Mouse (Mus musculus) cortical plate, adult 2 months (tissue): ENCODE measurements at regions not wholly inside any gene's neighbourhood (a gene's known extent, or its start where the extent isn't known, plus 50 kb on each side); places are given as distances from the start of the nearest gene placed in this dataset.

Experiments
- H3K27ac ChIP-seq: fragments of 200-500 bp; 2 replicates; pipeline ENCODE4 v1.5.1; 2012; ENCODE audit warnings: low read length, control low read depth, inconsistent platforms; ENCODE audit not compliant: insufficient read depth
- H3K4me1 ChIP-seq: fragments of 200-500 bp; 2 replicates; pipeline ENCODE4 v1.6.1; 2011; ENCODE audit warnings: low read length; ENCODE audit not compliant: control insufficient read depth, insufficient read depth
- H3K4me3 ChIP-seq: fragments of 200-500 bp; 2 replicates; pipeline ENCODE4 v1.5.1; 2011; ENCODE audit warnings: mild to moderate bottlenecking, low read length, control low read depth; ENCODE audit not compliant: insufficient read depth
- CTCF ChIP-seq: fragments of 200-500 bp; IDR thresholded peaks from 2 replicates; pipeline ENCODE4 v1.5.1; 2011; ENCODE audit warnings: mild to moderate bottlenecking, control low read depth, low read length; ENCODE audit not compliant: insufficient read depth; ENCODE audit errors: extremely low read depth
- POLR2A ChIP-seq: fragments of 200-500 bp; IDR thresholded peaks from 2 replicates; pipeline ENCODE4 v1.6.1; 2011; ENCODE audit warnings: mild to moderate bottlenecking, low read length, control low read depth; ENCODE audit not compliant: insufficient read depth; ENCODE audit errors: extremely low read depth

DNA sequence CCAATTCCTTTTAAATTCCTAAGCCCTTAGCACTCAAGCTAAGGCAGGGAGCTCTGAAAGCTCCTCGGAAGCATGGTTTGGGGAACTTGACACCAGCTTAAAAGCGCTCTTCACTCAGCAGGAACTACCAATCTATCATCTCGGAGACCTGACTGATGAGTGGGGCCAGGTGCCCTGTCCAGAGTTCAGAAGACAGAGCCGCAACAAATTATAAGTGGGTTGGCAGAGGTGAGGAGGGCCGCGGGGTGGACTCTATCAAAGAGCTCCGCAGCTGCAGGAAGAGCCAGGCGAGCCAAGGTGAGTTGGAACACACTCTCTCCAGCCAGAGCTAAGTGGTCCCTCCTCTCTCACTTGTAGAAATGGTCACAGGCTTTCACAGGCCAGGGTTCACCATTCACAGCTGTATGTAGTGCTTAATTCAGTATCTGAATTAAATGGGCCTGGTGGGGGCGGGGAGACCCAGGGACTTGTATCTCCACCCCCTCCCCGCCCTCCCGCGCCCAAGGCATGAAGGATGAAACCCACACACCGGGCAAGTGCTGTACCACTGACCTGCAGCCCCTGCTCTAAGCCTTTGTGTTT is 180.8 kb downstream of the Stim2 start:
- H3K4me1 ChIP-seq: peaks cover 1% of the 10 kb centered on the region; the same call in 1 of the 2 replicates
- no peak for TF ChIP-seq CTCF
- no peak for TF ChIP-seq POLR2A
- no peak overlapping the region for H3K27ac ChIP-seq
- H3K4me3 ChIP-seq: no peak overlapping the region

DNA sequence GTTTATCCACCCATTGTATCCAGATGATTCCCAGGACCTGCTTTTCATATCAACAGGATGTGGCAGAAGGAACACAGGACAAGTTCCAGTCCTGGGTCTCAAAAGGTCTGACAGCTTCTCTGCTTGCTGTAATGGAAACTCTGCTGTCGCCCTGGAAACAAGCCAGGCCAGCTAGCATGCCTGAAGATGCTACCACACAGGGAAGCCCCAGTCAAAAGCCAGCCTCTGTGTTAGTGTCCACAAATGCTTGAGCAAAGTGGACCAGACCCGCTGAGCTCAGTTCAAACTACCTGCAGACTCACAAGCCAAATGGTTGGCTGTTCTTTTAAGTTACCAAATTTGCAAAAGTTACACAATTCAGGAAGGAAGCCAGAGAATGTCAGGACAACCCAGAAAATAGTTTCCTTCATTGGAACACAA is 181.9 kb downstream of the Stim2 start:
- no peak overlapping the region for H3K27ac ChIP-seq
- no peak for TF ChIP-seq CTCF
- no peak for TF ChIP-seq POLR2A
- no peak overlapping the region for H3K4me3 ChIP-seq
- H3K4me1 ChIP-seq: peaks cover 1% of the 10 kb centered on the region; the same call in 1 of the 2 replicates

DNA sequence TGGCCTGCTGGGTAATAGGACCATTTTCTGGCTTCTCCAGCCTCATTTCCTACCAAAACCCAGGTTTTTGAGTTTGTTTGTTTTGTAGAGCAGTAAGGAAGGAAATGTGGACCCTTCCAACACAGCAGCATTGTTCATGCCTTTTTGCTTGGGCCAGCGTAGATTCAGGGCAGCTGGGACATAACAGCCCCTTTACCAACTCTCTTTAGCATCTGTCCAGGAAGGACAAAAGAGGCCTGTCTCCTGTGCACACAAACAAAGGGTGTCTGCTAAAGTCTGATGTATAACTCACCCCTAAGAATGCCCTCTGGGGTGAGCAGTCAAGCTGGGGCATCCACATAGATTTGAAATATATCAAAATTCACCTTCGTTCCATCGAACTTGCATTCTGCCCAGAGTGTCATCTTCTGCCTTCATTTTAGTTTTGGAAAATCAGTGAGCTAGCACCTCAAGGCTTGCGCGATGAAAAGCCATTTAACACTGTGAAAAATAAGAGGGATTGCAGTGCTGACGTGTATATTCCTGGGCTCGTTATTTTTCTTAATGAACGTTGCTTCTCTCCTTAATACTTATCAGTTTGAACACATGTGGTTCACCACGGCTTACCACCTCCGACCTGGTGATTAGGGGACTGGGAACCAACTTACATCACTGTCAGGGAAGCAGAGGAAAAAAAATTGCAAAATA is 182.5 kb downstream of the Stim2 start:
- H3K4me1 ChIP-seq: peaks cover 1% of the 10 kb centered on the region; the same call in 1 of the 2 replicates
- no peak for TF ChIP-seq CTCF
- TF ChIP-seq POLR2A: no peak
- no peak overlapping the region for H3K27ac ChIP-seq
- no peak overlapping the region for H3K4me3 ChIP-seq

DNA sequence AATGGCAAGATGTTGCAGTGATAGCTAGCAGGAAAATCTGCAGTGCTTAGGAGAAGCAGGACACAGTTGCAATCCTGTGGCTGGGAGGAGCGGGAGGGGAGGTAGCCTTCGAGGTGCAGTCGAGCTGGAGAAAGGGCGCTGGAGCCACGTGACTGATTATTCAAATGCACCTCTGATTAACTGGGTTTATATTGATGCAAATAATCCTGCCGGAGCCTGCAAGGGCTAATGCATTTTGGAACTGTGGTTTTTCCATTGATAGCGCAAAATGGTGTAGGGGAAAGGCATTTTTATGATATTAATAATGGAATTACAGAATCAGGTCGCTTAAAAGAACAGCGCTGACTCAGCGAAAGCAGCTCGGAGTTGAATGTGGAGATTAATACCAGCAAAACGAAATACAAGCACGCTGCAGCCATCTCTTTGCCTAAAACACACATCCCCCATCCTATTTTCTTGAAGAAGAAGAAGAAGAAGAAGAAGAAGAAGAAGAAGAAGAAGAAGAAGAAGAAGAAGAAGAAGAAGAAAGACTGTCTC is 183.1 kb downstream of the Stim2 start:
- Histone ChIP-seq H3K4me1 (peaks cover 1% of the 10 kb centered on the region; the same call in 1 of the 2 replicates), H3K4me3 (no peak overlapping the region), H3K27ac (no peak overlapping the region)
- no peak for TF ChIP-seq CTCF
- no peak for TF ChIP-seq POLR2A

DNA sequence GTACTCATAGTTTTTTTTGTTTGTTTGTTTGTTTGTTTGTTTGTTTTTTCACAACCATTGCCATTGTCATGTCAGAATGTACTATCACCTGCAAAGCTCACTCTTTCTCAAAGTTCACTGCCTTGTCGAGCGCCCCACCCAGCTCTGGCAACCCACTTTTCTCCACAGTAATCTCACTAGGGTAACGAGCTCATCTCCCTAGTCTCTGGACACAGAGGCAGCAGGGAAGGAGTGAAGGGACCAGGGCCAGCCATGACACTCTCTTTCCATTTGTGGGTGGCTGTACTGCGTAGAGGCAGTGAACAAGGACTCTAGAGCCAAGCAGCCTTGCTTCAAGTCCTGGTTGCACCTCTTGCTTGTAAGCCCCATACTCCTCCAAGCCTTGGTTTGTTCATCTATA is 184.5 kb downstream of the Stim2 start:
- H3K4me1 ChIP-seq: peaks cover 1% of the 10 kb centered on the region; the same call in 1 of the 2 replicates
- H3K4me3 ChIP-seq: no peak overlapping the region
- TF ChIP-seq POLR2A: no peak
- no peak for TF ChIP-seq CTCF
- no peak overlapping the region for H3K27ac ChIP-seq

DNA sequence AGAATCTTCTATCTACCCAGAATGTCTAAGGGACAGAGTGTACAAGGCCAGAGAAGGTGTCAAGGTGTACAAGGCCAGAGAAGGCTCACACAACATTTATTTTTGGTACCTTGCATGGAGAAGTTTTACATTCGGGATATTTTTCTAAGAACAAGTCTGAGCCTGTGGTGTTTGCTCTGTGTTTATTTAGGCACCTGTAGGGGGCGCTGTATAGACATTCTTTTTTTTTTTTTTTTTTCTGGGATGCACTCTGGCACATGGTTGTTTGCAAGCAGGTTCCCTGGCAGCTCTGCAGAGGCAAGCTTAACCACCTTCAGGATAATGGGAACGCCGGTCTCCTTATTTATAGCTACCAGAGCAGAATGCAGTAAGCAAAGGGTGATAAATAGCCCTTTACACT is 187.4 kb downstream of the Stim2 start:
- TF ChIP-seq CTCF (no peak), POLR2A (no peak)
- H3K4me3 ChIP-seq: no peak overlapping the region
- no peak overlapping the region for H3K27ac ChIP-seq
- H3K4me1 ChIP-seq: peaks cover 1% of the 10 kb centered on the region; the same call in 1 of the 2 replicates

DNA sequence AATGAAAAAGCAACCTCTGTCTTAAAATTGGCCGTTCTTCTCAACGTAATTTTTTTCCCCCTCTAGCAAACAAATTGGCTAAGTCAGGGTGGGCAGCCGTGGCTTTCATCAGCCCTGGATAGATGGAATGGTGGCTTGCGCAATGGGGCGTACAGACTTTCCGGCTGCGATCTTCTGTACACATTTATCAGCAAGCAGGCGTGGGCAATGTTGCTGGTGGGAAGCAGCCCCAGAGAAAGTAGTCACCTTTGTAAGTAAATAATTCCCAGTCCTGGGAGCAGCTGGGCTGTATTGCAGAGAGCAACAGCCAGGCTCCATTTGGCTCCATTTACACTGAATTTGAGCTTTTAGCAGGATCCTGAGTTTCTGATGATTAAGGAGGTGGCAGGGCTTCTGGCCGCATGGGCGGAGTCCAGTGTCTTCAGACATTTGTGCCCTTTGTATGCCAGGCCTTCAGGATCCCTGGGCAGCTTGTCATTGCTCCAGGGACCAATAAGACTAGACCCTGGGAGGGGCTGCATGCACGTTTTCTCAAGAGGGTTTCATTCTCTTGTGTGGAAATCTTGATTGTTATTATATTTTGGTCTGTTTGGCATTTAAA is 187.9 kb downstream of the Stim2 start:
- no peaks in the 10 kb centered on the region for H3K4me1 ChIP-seq
- H3K4me3 ChIP-seq: no peak overlapping the region
- no peak overlapping the region for H3K27ac ChIP-seq
- TF ChIP-seq CTCF (no peak), POLR2A (no peak)

DNA sequence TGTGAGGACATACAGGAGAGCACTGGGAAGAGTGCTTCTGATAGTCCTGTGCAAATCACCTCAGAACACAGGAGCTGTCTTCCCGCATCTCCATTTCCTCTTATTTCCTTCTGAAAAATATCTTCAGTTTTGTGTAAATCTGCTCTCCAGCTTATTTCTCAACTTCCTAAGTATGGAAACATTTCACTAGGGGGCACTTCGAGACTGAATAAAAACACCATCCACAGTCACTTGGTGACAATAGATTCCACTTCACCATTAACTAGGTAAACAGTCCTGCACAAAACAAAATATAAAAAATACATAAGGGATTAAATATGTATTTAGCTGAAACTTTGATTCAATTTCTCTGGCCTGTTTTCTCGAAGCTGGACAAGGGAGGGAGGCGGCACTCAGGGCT is 193.4 kb downstream of the Stim2 start:
- no peak overlapping the region for H3K4me3 ChIP-seq
- no peak for TF ChIP-seq CTCF
- TF ChIP-seq POLR2A: no peak
- H3K27ac ChIP-seq: no peak overlapping the region
- no peaks in the 10 kb centered on the region for H3K4me1 ChIP-seq

DNA sequence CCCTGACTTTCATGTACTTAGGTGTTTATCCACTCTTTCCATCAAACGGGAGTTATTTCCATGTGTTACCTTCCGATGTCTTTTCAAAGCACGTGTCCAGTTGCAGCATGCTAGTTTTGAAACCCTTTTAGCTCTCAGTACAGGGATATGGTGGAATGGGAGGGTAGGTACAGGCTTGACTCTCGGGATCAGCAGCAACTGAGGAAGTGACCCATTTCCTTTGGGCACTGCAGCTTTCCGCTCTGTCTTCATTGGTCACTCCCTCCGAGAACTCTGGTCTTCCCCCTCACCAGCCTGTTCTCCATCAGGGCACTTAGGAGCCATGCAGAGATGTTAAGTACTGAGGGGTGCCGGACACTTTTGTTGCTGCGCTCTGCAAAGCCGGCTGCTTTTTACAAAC is 196.5 kb downstream of the Stim2 start:
- Histone ChIP-seq H3K27ac (no peak overlapping the region), H3K4me3 (no peak overlapping the region), H3K4me1 (no peaks in the 10 kb centered on the region)
- TF ChIP-seq POLR2A (no peak), CTCF (no peak)

DNA sequence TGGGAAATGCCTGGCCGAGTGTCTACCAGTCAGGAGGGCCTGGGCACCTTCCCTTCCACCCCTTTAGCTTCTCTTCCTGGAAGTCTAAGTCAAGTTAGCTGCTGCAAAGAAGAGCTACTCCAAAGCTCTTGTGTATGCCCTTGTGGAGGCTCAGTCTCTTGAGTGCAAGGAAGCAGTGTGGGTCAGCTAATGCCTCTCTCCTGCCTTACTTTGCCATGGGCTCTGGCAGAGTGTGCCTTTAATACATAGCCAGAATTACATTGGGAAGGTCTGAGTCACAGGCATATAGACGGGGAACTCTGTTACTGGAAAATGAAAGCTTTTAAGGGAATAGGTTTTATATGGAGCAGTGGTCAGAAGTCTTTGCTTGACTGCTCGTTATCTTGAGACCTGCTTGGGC is 201.7 kb downstream of the Stim2 start:
- no peak for TF ChIP-seq POLR2A
- no peak for TF ChIP-seq CTCF
- no peak overlapping the region for H3K4me3 ChIP-seq
- H3K4me1 ChIP-seq: no peaks in the 10 kb centered on the region
- no peak overlapping the region for H3K27ac ChIP-seq
